Mouse (Mus musculus): Measurements from ENCODE around the gene Ercc8. TPM values are rescaled to one million over a fixed set of nuclear protein-coding genes. Genes with fewer than 3 reads are reported as not detected.

Ercc8 gene
- total RNA-seq (2021): 10 to 100 TPM; 15.5 to 18.3 TPM

- peak; percentile 99 for DNase-seq
Measured at GRCm38 (mm10) chr13:108158465-108159240, at the start of gene Ercc8, which contains the start of gene Ndufaf2. Gene Ercc8 (plus strand): TSS chr13:108158731. Gene Ndufaf2 (minus strand): TSS chr13:108158623.

- DNase-seq: no peak
Measured at GRCm38 (mm10) chr13:108110929-108111328, 47.6 kb upstream of the Ercc8 start.

GRCm38 (mm10) chr13:108113536-108113935, 45.0 kb upstream of the Ercc8 start:
- DNase-seq: no peak

- no peak for DNase-seq
Measured at GRCm38 (mm10) chr13:108114257-108114656, 44.3 kb upstream of the Ercc8 start.

- DNase-seq: no peak
Measured at GRCm38 (mm10) chr13:108117654-108118053, 40.9 kb upstream of the Ercc8 start.

GRCm38 (mm10) chr13:108118188-108118587, 40.3 kb upstream of the Ercc8 start:
- no peak for DNase-seq

- DNase-seq: no peak
Measured at GRCm38 (mm10) chr13:108119411-108120310, 38.9 kb upstream of the Ercc8 start.

- DNase-seq: no peak
Measured at GRCm38 (mm10) chr13:108123109-108123723, 35.3 kb upstream of the Ercc8 start.

- no peak for DNase-seq
Measured at GRCm38 (mm10) chr13:108124096-108124495, 34.4 kb upstream of the Ercc8 start.

GRCm38 (mm10) chr13:108126246-108126645, 32.3 kb upstream of the Ercc8 start:
- DNase-seq: no peak

GRCm38 (mm10) chr13:108127130-108127529, 31.4 kb upstream of the Ercc8 start:
- peak; percentile 46 for DNase-seq

GRCm38 (mm10) chr13:108127883-108128282, 30.6 kb upstream of the Ercc8 start:
- DNase-seq: no peak

GRCm38 (mm10) chr13:108129070-108129469, 29.5 kb upstream of the Ercc8 start:
- DNase-seq: no peak

GRCm38 (mm10) chr13:108130737-108131136, 27.8 kb upstream of the Ercc8 start:
- no peak for DNase-seq

GRCm38 (mm10) chr13:108132031-108132819, 26.3 kb upstream of the Ercc8 start:
- DNase-seq: peak; percentile 12

- no peak for DNase-seq
Measured at GRCm38 (mm10) chr13:108135617-108136016, 22.9 kb upstream of the Ercc8 start.

GRCm38 (mm10) chr13:108138403-108138977, 20.0 kb upstream of the Ercc8 start:
- DNase-seq: no peak

- DNase-seq: no peak
Measured at GRCm38 (mm10) chr13:108144086-108144485, 14.4 kb upstream of the Ercc8 start.

GRCm38 (mm10) chr13:108151782-108152181, 6.7 kb upstream of the Ercc8 start:
- DNase-seq: peak; percentile 21

GRCm38 (mm10) chr13:108152650-108153372, 5.7 kb upstream of the Ercc8 start:
- peak; percentile 80 for DNase-seq

- no peak for DNase-seq
Measured at GRCm38 (mm10) chr13:108157156-108157555, 1.4 kb upstream of the Ercc8 start.

Measured in heart, postnatal 4 days (tissue).